ENCODE assay signal across 10 mouse cellular contexts in genomic region chr17:29361982-29362691, GRCm38 (mm10). TPM values are rescaled to one million over a fixed set of nuclear protein-coding genes. Genes with fewer than 3 reads are reported as not detected.
DNase-seq lines count a peak whose midpoint lies in the region; ATAC-seq and TF ChIP-seq lines count a peak whose summit lies in the region.
"Had no signal": no experiment of that assay in that cellular context is flagged by ENCODE, and none has a peak within 500 bp of the region (broad histone marks: within the 10 kb centered on the region; RNA-seq: fewer than 3 reads in every experiment).

No protein-coding gene starts in this region.

- no peak for TF ChIP-seq CTCF in gastrocnemius, adult 2 months (IDR thresholded peaks at IDR 0.05)
- TF ChIP-seq CTCF in forebrain, postnatal 0 days (IDR thresholded peaks at IDR 0.05; ENCODE audit: low read depth): no peak
- TF ChIP-seq CTCF in left cerebral cortex, adult 2 months (IDR thresholded peaks at IDR 0.05): no peak

- H3K4me1 ChIP-seq in forebrain, postnatal 0 days (ENCODE audit: insufficient read depth): 0 out of 2 replicates have a peak, but pooled peaks cover 3% of the 10 kb centered on the region

- no peaks in the 10 kb centered on the region for H3K9me3 ChIP-seq in forebrain, postnatal 0 days (ENCODE audit: low read length)
- H3K9me3 ChIP-seq: limb, embryonic 13.5 days had no signal

- peak; percentile 28 for DNase-seq in gastrocnemius, adult 2 months
- no peak for DNase-seq in gastrocnemius, postnatal 10 days
- peak; percentile 90 for DNase-seq in A20 (ENCODE audit: low read depth, low spot score)
- DNase-seq in embryo, embryonic 11 days: peak; percentile 31
- DNase-seq in forebrain, postnatal 0 days: no peak
- DNase-seq in adrenal gland, postnatal 4 days (ENCODE audit: low spot score in 2 of 2): no peak
- no peak for DNase-seq in left cerebral cortex, adult 2 months (ENCODE audit: extremely low spot score in 1 of 2, low spot score in 2 of 2)
- DNase-seq: kidney, adult 8-10 months had no signal

- ATAC-seq in megakaryocyte-erythroid progenitor cell, adult 5-6 weeks (replicated peaks; ENCODE audit: low FRiP score, low TSS enrichment, poor library complexity, severe bottlenecking): peak; percentile 47
- no peak for ATAC-seq in forebrain, postnatal 0 days

- intact Hi-C loops in gastrocnemius, adult 2 months (cut with DNase I): no loop called here
- intact Hi-C loops in left cerebral cortex, adult 2 months (cut with DNase I): no loop called here

- peak overlapping the region; percentile 50; the same call in 1 of the 2 replicates for H3K4me3 ChIP-seq in gastrocnemius, adult 2 months
- no peak overlapping the region for H3K4me3 ChIP-seq in forebrain, postnatal 0 days (ENCODE audit: low read depth, low read length)
- no peak overlapping the region for H3K4me3 ChIP-seq in left cerebral cortex, adult 2 months
- H3K4me3 ChIP-seq: limb, embryonic 13.5 days had no signal

- no peak overlapping the region for H3K4me2 ChIP-seq in forebrain, postnatal 0 days (ENCODE audit: low read depth)
- H3K4me2 ChIP-seq: limb, embryonic 13.5 days had no signal

- H3K36me3 ChIP-seq in forebrain, postnatal 0 days (ENCODE audit: insufficient read depth): no peaks in the 10 kb centered on the region
- H3K36me3 ChIP-seq: limb, embryonic 13.5 days had no signal

- no peak overlapping the region for H3K9ac ChIP-seq in forebrain, postnatal 0 days
- H3K9ac ChIP-seq: limb, embryonic 13.5 days had no signal

- no peak overlapping the region for H3K27ac ChIP-seq in gastrocnemius, adult 2 months
- H3K27ac ChIP-seq in forebrain, postnatal 0 days (ENCODE audit: low read depth, low read length): no peak overlapping the region
- H3K27ac ChIP-seq in left cerebral cortex, adult 2 months: no peak overlapping the region
- H3K27ac ChIP-seq: limb, embryonic 13.5 days had no signal

- H3K27me3 ChIP-seq in forebrain, postnatal 0 days (ENCODE audit: insufficient read depth, low read length): no peaks in the 10 kb centered on the region
- H3K27me3 ChIP-seq: limb, embryonic 13.5 days had no signal

- WGBS in forebrain, postnatal 0 days: 66% methylated on average over 8 of the region's 8 CpGs

RNA-seq across cellular contexts. Expression of gene Fgd2, which starts 1.4 kb away (rescaled TPM):
- total RNA-seq in gastrocnemius, adult 2 months (2021): 1 to 10 TPM in 1 of 2 experiments, under 1 TPM in 1; 0.74 to 1.1 TPM
- total RNA-seq in gastrocnemius, postnatal 10 days (2021): 1 to 10 TPM; 3.5 to 3.9 TPM
- 3.1 and 3.4 TPM in 2 replicates for total RNA-seq in megakaryocyte-erythroid progenitor cell, adult 5-6 weeks (2014; fragmentation: Nextera tagmentation)
- total RNA-seq in megakaryocyte-erythroid progenitor cell, adult 5-6 weeks (2017): 2.7 and 6.0 TPM in 2 replicates
- total RNA-seq in forebrain, postnatal 0 days (2014; rRNA removed): 15.9 and 17.3 TPM in 2 replicates
- polyA plus RNA-seq in forebrain, postnatal 0 days (2015; fragmentation: Nextera tagmentation; extraction: Ambion mirVana): 9.2 and 14.1 TPM in 2 replicates
- 1 to 10 TPM; 5.6 to 6.5 TPM for total RNA-seq in adrenal gland, postnatal 4 days (2021)
- 1 to 10 TPM; 5.4 to 7.4 TPM for total RNA-seq in left cerebral cortex, adult 2 months (2021)

RNA-seq across cellular contexts. Expression of gene Mtch1, which starts 14.4 kb away (rescaled TPM):
- total RNA-seq in gastrocnemius, adult 2 months (2021): 100 to 1,000 TPM in 1 of 2 experiments, 10 to 100 TPM in 1; 78.5 to 109 TPM
- total RNA-seq in gastrocnemius, postnatal 10 days (2021): 100 to 1,000 TPM; 197 to 221 TPM
- 86.6 and 105 TPM in 2 replicates for total RNA-seq in megakaryocyte-erythroid progenitor cell, adult 5-6 weeks (2014; fragmentation: Nextera tagmentation)
- total RNA-seq in megakaryocyte-erythroid progenitor cell, adult 5-6 weeks (2017): 31.9 and 32.4 TPM in 2 replicates
- 556 and 595 TPM in 2 replicates for total RNA-seq in forebrain, postnatal 0 days (2014; rRNA removed)
- polyA plus RNA-seq in forebrain, postnatal 0 days (2015; fragmentation: Nextera tagmentation; extraction: Ambion mirVana): 459 and 504 TPM in 2 replicates
- 100 to 1,000 TPM; 309 to 341 TPM for total RNA-seq in adrenal gland, postnatal 4 days (2021)
- 100 to 1,000 TPM; 537 to 552 TPM for total RNA-seq in left cerebral cortex, adult 2 months (2021)

RNA-seq across cellular contexts. Expression of gene Pi16, which starts 44.7 kb away (rescaled TPM):
- total RNA-seq in gastrocnemius, adult 2 months (2021): 10 to 100 TPM; 21.9 to 52.6 TPM
- total RNA-seq in gastrocnemius, postnatal 10 days (2021): 10 to 100 TPM; 38.8 to 45.1 TPM
- 0.32 TPM in 1 of 2 replicates, not detected in the other for total RNA-seq in megakaryocyte-erythroid progenitor cell, adult 5-6 weeks (2014; fragmentation: Nextera tagmentation)
- total RNA-seq in megakaryocyte-erythroid progenitor cell, adult 5-6 weeks (2017): not detected in 2 replicates
- 3.5 and 5.7 TPM in 2 replicates for total RNA-seq in forebrain, postnatal 0 days (2014; rRNA removed)
- polyA plus RNA-seq in forebrain, postnatal 0 days (2015; fragmentation: Nextera tagmentation; extraction: Ambion mirVana): 1.7 and 2.0 TPM in 2 replicates
- 10 to 100 TPM; 11.3 to 13.3 TPM for total RNA-seq in adrenal gland, postnatal 4 days (2021)
- total RNA-seq in left cerebral cortex, adult 2 months (2021): 1 to 10 TPM; 1.2 to 1.4 TPM

Comparison
In these comparisons a context has a peak if more than half of its experiments do, and no peak if none do; other contexts are left out.
1. DNase-seq: peak in gastrocnemius, adult 2 months (single experiment), A20 (single experiment) and embryo, embryonic 11 days (single experiment); none in gastrocnemius, postnatal 10 days (single experiment), forebrain, postnatal 0 days (single experiment), adrenal gland, postnatal 4 days (0 of 2) and left cerebral cortex, adult 2 months (0 of 2).